Mouse (Mus musculus) midbrain, embryonic 15.5 days (tissue): ENCODE measurements at regions not wholly inside any gene's neighbourhood (a gene's known extent, or its start where the extent isn't known, plus 50 kb on each side); places are given as distances from the start of the nearest gene placed in this dataset.

Experiments
- ATAC-seq: fragments of 200-750 bp; cut with Nextera tagmentation; replicated peaks from 2 replicates; pipeline ENCODE4 v1.8.0; 2017; ENCODE audit warnings: moderate TSS enrichment
- H3K27ac ChIP-seq: fragments of 300-500 bp; sonication (generic); 2 replicates; pipeline ENCODE4 v1.5.1; 2015; ENCODE audit warnings: mild to moderate bottlenecking, inconsistent platforms
- H3K27me3 ChIP-seq: fragments of 300-500 bp; sonication (generic); replicated peaks from 2 replicates; pipeline ENCODE4 v1.6.1; 2015; ENCODE audit warnings: inconsistent platforms
- H3K36me3 ChIP-seq: fragments of 300-500 bp; sonication (generic); replicated peaks from 2 replicates; pipeline ENCODE4 v1.6.1; 2015; ENCODE audit warnings: inconsistent platforms
- H3K4me1 ChIP-seq: fragments of 300-500 bp; sonication (generic); 2 replicates; pipeline ENCODE4 v1.6.1; 2015; ENCODE audit warnings: inconsistent platforms
- H3K4me2 ChIP-seq: fragments of 300-500 bp; sonication (generic); 2 replicates; pipeline ENCODE4 v1.6.1; 2015; ENCODE audit warnings: inconsistent platforms, mild to moderate bottlenecking, moderate library complexity
- H3K4me3 ChIP-seq: fragments of 300-500 bp; sonication (generic); 2 replicates; pipeline ENCODE4 v1.5.1; 2015; ENCODE audit warnings: mild to moderate bottlenecking, inconsistent platforms
- H3K9ac ChIP-seq: fragments of 300-500 bp; sonication (generic); 2 replicates; pipeline ENCODE4 v1.6.1; 2015; ENCODE audit warnings: mild to moderate bottlenecking, inconsistent platforms
- H3K9me3 ChIP-seq: fragments of 300-500 bp; sonication (generic); 2 replicates; pipeline ENCODE4 v1.6.1; 2016; ENCODE audit warnings: inconsistent platforms
- WGBS: fragments of 180-500 bp; shearing (Covaris S2); methylation state at CpG from one replicate; pipeline ENCODE4 v1.1.7; 2015; ENCODE audit warnings: mixed read lengths; 5-methylcytosine and 5-hydroxymethylcytosine counted together

GRCm38 (mm10) chr6:49893113-49893512 lies 70.6 kb downstream of the Npy start:
- no peak overlapping the region for H3K4me3 ChIP-seq
- no peak overlapping the region for H3K27ac ChIP-seq
- no peak overlapping the region for H3K9ac ChIP-seq
- H3K36me3 ChIP-seq, result no peaks in the 10 kb centered on the region
- H3K4me2 ChIP-seq, result no peak overlapping the region
- ATAC-seq, result no peak
- 91% methylated on average over 7 of the region's 7 CpGs for WGBS
- no peaks in the 10 kb centered on the region for H3K9me3 ChIP-seq
- no peaks in the 10 kb centered on the region for H3K27me3 ChIP-seq
- no peaks in the 10 kb centered on the region for H3K4me1 ChIP-seq

DNA sequence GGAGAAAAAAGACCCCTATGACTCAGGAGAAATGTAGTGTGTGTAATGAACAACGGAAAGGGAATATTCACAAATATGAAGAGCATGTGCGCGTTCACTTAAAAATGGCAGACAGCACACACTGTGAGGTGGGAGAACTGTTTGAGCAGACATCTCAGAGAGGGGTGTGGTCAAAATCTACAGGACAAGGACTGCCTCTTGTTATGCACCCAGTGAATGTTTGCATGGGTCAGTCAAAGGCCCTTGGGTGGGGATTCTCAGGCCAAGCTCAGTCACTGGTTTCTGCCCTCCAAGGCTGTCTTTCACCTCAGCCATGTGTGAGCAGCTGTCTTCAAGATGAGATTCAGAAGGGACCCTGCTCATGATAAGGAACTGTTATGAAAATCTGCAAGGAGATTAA lies 76.6 kb downstream of the Npy start:
- H3K27me3 ChIP-seq, result no peaks in the 10 kb centered on the region
- H3K36me3 ChIP-seq, result no peaks in the 10 kb centered on the region
- 91% methylated on average over 3 of the region's 3 CpGs for WGBS

GRCm38 (mm10) chr6:49901512-49901911 lies 79.0 kb downstream of the Npy start:
- Histone ChIP-seq H3K27ac (no peak overlapping the region), H3K36me3 (no peaks in the 10 kb centered on the region), H3K4me1 (no peaks in the 10 kb centered on the region), H3K9me3 (no peaks in the 10 kb centered on the region), H3K4me2 (no peak overlapping the region), H3K9ac (no peak overlapping the region), H3K27me3 (no peaks in the 10 kb centered on the region), H3K4me3 (no peak overlapping the region)
- WGBS, result 84% methylated on average over 6 of the region's 6 CpGs
- no peak for ATAC-seq

More for the DNA sequence above, 76.6 kb downstream of the Npy start:
- ATAC-seq, result no peak
- Histone ChIP-seq H3K27ac (no peak overlapping the region), H3K4me2 (no peak overlapping the region), H3K4me3 (no peak overlapping the region), H3K9me3 (no peaks in the 10 kb centered on the region), H3K9ac (no peak overlapping the region), H3K4me1 (no peaks in the 10 kb centered on the region)

- Histone ChIP-seq H3K9ac (no peak overlapping the region), H3K9me3 (no peaks in the 10 kb centered on the region), H3K4me3 (no peak overlapping the region), H3K27me3 (no peaks in the 10 kb centered on the region), H3K4me1 (no peaks in the 10 kb centered on the region), H3K27ac (no peak overlapping the region), H3K36me3 (no peaks in the 10 kb centered on the region), H3K4me2 (no peak overlapping the region)
- WGBS, result 66% methylated on average over 6 of the region's 6 CpGs
- no peak for ATAC-seq
Measured at GRCm38 (mm10) chr6:49904001-49904400, 81.5 kb downstream of the Npy start.

DNA sequence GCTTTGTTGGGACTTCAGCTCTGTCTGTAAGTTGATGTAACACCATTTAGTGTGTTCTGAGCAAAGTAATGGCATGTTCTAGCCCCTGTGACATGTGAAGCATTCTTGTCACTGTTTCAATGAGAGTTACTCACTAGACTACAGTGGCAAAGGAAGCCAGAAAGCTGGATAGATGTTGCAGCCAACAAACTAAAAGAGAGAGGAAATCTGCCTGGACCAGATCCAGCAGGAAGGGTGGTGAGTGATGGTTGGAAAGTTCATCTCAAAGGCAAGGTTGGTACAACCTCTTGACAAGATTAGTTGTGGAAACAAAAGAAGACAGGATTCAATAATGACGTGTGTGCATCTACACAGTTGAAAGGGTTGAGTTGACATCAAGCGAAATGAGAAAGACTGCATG lies 83.9 kb downstream of the Npy start:
- H3K4me1 ChIP-seq, result no peaks in the 10 kb centered on the region
- 82% methylated on average over 2 of the region's 2 CpGs for WGBS
- no peak overlapping the region for H3K27ac ChIP-seq
- H3K27me3 ChIP-seq, result no peaks in the 10 kb centered on the region
- no peak for ATAC-seq
- no peaks in the 10 kb centered on the region for H3K9me3 ChIP-seq
- no peaks in the 10 kb centered on the region for H3K36me3 ChIP-seq
- H3K4me2 ChIP-seq, result no peak overlapping the region
- H3K9ac ChIP-seq, result no peak overlapping the region
- H3K4me3 ChIP-seq, result no peak overlapping the region

DNA sequence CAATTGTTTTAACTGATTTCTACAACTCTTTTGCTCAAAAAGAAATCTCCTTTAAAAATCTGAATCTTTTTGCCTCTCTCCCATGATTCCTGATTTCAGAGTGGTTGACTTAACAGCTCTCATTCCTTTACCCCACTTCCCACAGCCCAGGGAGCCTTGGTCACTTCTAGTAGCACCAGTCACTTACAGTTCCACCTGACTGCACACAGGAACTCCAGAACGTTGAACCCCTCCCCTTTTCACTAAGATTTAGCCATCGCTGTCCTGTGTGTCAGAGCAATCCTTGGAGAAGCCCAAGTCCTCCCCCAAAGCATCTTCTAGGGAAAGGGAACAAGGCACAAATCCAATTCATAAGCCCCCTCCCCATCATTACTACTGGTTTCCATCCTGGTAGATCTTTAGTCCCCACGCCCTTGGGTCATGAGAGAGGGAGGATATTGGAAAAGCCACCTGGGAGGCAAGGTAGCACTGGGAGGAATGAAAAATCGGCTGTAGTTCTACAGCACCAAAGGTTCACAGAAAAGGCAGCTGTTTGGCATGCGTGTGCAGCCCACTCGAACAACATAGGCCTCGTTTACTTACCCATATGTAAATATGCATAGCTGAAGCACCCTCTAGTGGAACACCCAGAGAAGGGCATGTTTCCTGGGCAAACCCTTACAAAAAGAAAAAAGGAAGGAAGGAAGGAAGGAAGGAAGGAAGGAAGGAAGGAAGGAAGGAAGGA lies 96.7 kb downstream of the Npy start:
- ATAC-seq, result peak; percentile 65
- Histone ChIP-seq H3K9me3 (no peaks in the 10 kb centered on the region), H3K27ac (no peak overlapping the region), H3K4me3 (no peak overlapping the region), H3K9ac (no peak overlapping the region), H3K4me2 (no peak overlapping the region), H3K36me3 (no peaks in the 10 kb centered on the region), H3K4me1 (no peaks in the 10 kb centered on the region), H3K27me3 (no peaks in the 10 kb centered on the region)
- WGBS, result 28% methylated on average over 7 of the region's 7 CpGs

- 83% methylated on average over 1 of the region's 1 CpGs for WGBS
- no peak; the same call in 1 of the 2 replicates for ATAC-seq
Measured at GRCm38 (mm10) chr6:49919813-49920170, 97.3 kb downstream of the Npy start.

DNA sequence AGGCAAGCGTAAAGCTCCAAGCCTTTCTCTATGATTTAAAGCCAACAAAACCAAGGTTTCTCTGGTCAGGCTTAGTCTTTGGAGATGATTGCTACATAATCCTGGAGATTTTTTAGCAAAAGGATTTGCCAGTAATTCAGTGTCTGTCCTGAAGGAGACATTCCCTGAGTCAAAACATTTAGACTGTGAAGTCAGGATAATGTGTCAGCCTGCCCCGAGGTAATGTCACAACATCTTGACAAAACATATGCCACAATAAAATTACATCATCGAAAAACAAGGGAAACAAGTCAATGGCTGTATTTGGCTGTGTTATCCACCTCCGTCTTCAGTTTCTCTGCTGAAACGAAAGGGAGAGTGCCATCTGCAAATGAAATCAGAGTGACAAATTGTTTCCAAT lies 101.8 kb downstream of the Npy start:
- H3K4me2 ChIP-seq, result no peak overlapping the region
- H3K27ac ChIP-seq, result no peak overlapping the region
- no peak overlapping the region for H3K9ac ChIP-seq
- H3K4me3 ChIP-seq, result no peak overlapping the region
- no peaks in the 10 kb centered on the region for H3K4me1 ChIP-seq
- H3K36me3 ChIP-seq, result no peaks in the 10 kb centered on the region
- no peaks in the 10 kb centered on the region for H3K27me3 ChIP-seq
- 82% methylated on average over 5 of the region's 5 CpGs for WGBS
- H3K9me3 ChIP-seq, result no peaks in the 10 kb centered on the region
- ATAC-seq, result no peak

More at GRCm38 (mm10) chr6:49919813-49920170, 97.3 kb downstream of the Npy start:
- H3K9me3 ChIP-seq, result no peaks in the 10 kb centered on the region
- H3K4me2 ChIP-seq, result no peak overlapping the region
- no peaks in the 10 kb centered on the region for H3K4me1 ChIP-seq
- H3K27ac ChIP-seq, result no peak overlapping the region
- no peak overlapping the region for H3K4me3 ChIP-seq
- H3K27me3 ChIP-seq, result no peaks in the 10 kb centered on the region
- H3K36me3 ChIP-seq, result no peaks in the 10 kb centered on the region
- no peak overlapping the region for H3K9ac ChIP-seq

- Histone ChIP-seq H3K4me1 (no peaks in the 10 kb centered on the region), H3K27me3 (no peaks in the 10 kb centered on the region), H3K27ac (no peak overlapping the region), H3K4me3 (no peak overlapping the region), H3K9me3 (no peaks in the 10 kb centered on the region), H3K9ac (no peak overlapping the region), H3K4me2 (no peak overlapping the region), H3K36me3 (no peaks in the 10 kb centered on the region)
- WGBS, result 85% methylated on average over 4 of the region's 4 CpGs
- no peak for ATAC-seq
Measured at GRCm38 (mm10) chr6:49928075-49928474, 105.6 kb downstream of the Npy start.

- Histone ChIP-seq H3K4me3 (no peak overlapping the region), H3K9me3 (no peaks in the 10 kb centered on the region), H3K27me3 (no peaks in the 10 kb centered on the region), H3K4me2 (no peak overlapping the region), H3K27ac (no peak overlapping the region), H3K36me3 (no peaks in the 10 kb centered on the region), H3K4me1 (no peaks in the 10 kb centered on the region), H3K9ac (no peak overlapping the region)
- 50% methylated on average over 4 of the region's 4 CpGs for WGBS
- peak; percentile 70; the same call in 1 of the 2 replicates for ATAC-seq
Measured at GRCm38 (mm10) chr6:49930104-49930503, 107.6 kb downstream of the Npy start.

DNA sequence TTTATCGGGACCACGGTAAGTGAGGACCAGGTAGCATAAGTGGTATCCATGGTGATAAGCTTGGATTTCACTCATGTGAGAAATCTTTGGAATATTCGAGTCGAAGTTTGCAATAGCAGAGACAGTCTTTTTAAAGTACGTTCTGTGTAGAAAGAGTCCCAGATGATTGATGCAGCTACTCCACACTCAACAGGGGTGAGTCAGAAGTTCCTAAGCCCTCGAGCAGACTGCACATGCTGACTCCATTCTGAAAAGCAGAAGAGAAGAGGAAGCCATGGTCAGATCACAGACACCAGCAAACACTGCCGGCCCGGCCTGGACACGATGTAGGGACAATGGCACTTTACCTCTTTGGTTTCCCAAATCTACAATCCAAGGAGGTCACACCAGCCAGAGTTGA lies 120.6 kb downstream of the Npy start:
- H3K27me3 ChIP-seq, result no peaks in the 10 kb centered on the region
- H3K36me3 ChIP-seq, result no peaks in the 10 kb centered on the region
- no peak overlapping the region for H3K9ac ChIP-seq
- H3K9me3 ChIP-seq, result no peaks in the 10 kb centered on the region
- H3K27ac ChIP-seq, result no peak overlapping the region
- ATAC-seq, result no peak
- H3K4me3 ChIP-seq, result no peak overlapping the region
- no peaks in the 10 kb centered on the region for H3K4me1 ChIP-seq
- WGBS, result 75% methylated on average over 9 of the region's 9 CpGs
- H3K4me2 ChIP-seq, result no peak overlapping the region

- no peak overlapping the region for H3K27ac ChIP-seq
- H3K36me3 ChIP-seq, result no peaks in the 10 kb centered on the region
- no peaks in the 10 kb centered on the region for H3K9me3 ChIP-seq
- no peak overlapping the region for H3K4me2 ChIP-seq
- 92% methylated on average over 8 of the region's 8 CpGs for WGBS
- no peaks in the 10 kb centered on the region for H3K4me1 ChIP-seq
- no peak overlapping the region for H3K9ac ChIP-seq
- H3K4me3 ChIP-seq, result no peak overlapping the region
- ATAC-seq, result no peak
- H3K27me3 ChIP-seq, result no peaks in the 10 kb centered on the region
Measured at GRCm38 (mm10) chr6:49958891-49959290, 136.4 kb downstream of the Npy start.

- Histone ChIP-seq H3K9me3 (no peaks in the 10 kb centered on the region), H3K9ac (no peak overlapping the region), H3K4me2 (no peak overlapping the region), H3K4me1 (no peaks in the 10 kb centered on the region), H3K27ac (no peak overlapping the region), H3K36me3 (no peaks in the 10 kb centered on the region), H3K27me3 (no peaks in the 10 kb centered on the region), H3K4me3 (no peak overlapping the region)
- WGBS, result 88% methylated on average over 4 of the region's 4 CpGs
- ATAC-seq, result no peak
Measured at GRCm38 (mm10) chr6:49961166-49961565, 138.7 kb downstream of the Npy start.
